Comparison of ENCODE assay signal across 9 mouse cellular contexts in genomic region chr16:32507407-32507806, GRCm38 (mm10). TPM values are rescaled to one million over a fixed set of nuclear protein-coding genes. Genes with fewer than 3 reads are reported as not detected.
DNase-seq lines count a peak whose midpoint lies in the region; ATAC-seq lines count a peak whose summit lies in the region.
"Had no signal": no experiment of that assay in that cellular context is flagged by ENCODE, and none has a peak within 500 bp of the region (broad histone marks: within the 10 kb centered on the region; RNA-seq: fewer than 3 reads in every experiment).

No protein-coding gene starts in this region.

- H3K9me3 ChIP-seq in heart, embryonic 10.5 days = no peaks in the 10 kb centered on the region
- H3K9me3 ChIP-seq in liver, embryonic 12.5 days (replicated peaks) = no peaks in the 10 kb centered on the region
- H3K9me3 ChIP-seq: limb, embryonic 15.5 days had no signal

- H3K4me2 ChIP-seq in liver, embryonic 12.5 days = peak overlapping the region; percentile 90
- H3K4me2 ChIP-seq: limb, embryonic 15.5 days had no signal

- peaks cover 20% of the 10 kb centered on the region; the same call in 1 of the 2 replicates for H3K27me3 ChIP-seq in heart, embryonic 10.5 days (ENCODE audit: insufficient read depth, poor library complexity, severe bottlenecking)
- H3K27me3 ChIP-seq in liver, embryonic 12.5 days (replicated peaks) = peaks cover 11% of the 10 kb centered on the region; the same call in 1 of the 2 replicates
- H3K27me3 ChIP-seq: limb, embryonic 15.5 days had no signal

- ATAC-seq in liver, embryonic 12.5 days = peak; percentile 1; the same call in 1 of the 2 replicates

- DNase-seq in layer of hippocampus, adult 11-12 months (ENCODE audit: low spot score) = peak; percentile 71
- no peak for DNase-seq in layer of hippocampus, adult 9-10 months (ENCODE audit: low spot score)
- peak; percentile 40 for DNase-seq in MN1 (ENCODE audit: low spot score)
- peak; percentile 60 to 64 for DNase-seq in cerebellum, postnatal 36 days
- DNase-seq in heart, embryonic 10.5 days (ENCODE audit: low spot score) = peak; percentile 94
- peak; percentile 58 for DNase-seq in retina, postnatal 1 day
- DNase-seq in urinary bladder, postnatal 10 days (ENCODE audit: low spot score) = no peak

- H3K27ac ChIP-seq in heart, embryonic 10.5 days = peak overlapping the region; percentile 87
- H3K27ac ChIP-seq in liver, embryonic 12.5 days = peak overlapping the region; percentile 100
- H3K27ac ChIP-seq: limb, embryonic 15.5 days had no signal

- WGBS in heart, embryonic 10.5 days = 15% methylated on average over 9 of the region's 9 CpGs
- WGBS in liver, embryonic 12.5 days (ENCODE audit: insufficient replicate concordance) = 11% methylated on average over 9 of the region's 9 CpGs

- peak overlapping the region; percentile 88 for H3K9ac ChIP-seq in liver, embryonic 12.5 days
- H3K9ac ChIP-seq: limb, embryonic 15.5 days had no signal

- H3K4me3 ChIP-seq in heart, embryonic 10.5 days = no peak overlapping the region
- H3K4me3 ChIP-seq in liver, embryonic 12.5 days = peak overlapping the region; percentile 53
- H3K4me3 ChIP-seq: limb, embryonic 15.5 days had no signal

- H3K36me3 ChIP-seq in heart, embryonic 10.5 days = no peaks in the 10 kb centered on the region
- H3K36me3 ChIP-seq in liver, embryonic 12.5 days = no peaks in the 10 kb centered on the region
- H3K36me3 ChIP-seq: limb, embryonic 15.5 days had no signal

- peaks cover 50% of the 10 kb centered on the region for H3K4me1 ChIP-seq in heart, embryonic 10.5 days
- H3K4me1 ChIP-seq in liver, embryonic 12.5 days = peaks cover 73% of the 10 kb centered on the region

RNA-seq across cellular contexts. Expression of gene Zdhhc19, which starts 11.3 kb away (rescaled TPM):
- not detected in 2 replicates for polyA plus RNA-seq in heart, embryonic 10.5 days (2016; fragmentation: Nextera tagmentation; extraction: Ambion mirVana)
- polyA plus RNA-seq in liver, embryonic 12.5 days (2016; fragmentation: Nextera tagmentation; extraction: Ambion mirVana) = not detected in 2 replicates
- polyA plus RNA-seq: limb, embryonic 15.5 days had no signal

RNA-seq across cellular contexts. Expression of gene Slc51a, which starts 19.7 kb away (rescaled TPM):
- polyA plus RNA-seq in heart, embryonic 10.5 days (2016; fragmentation: Nextera tagmentation; extraction: Ambion mirVana) = 4.2 and 5.1 TPM in 2 replicates
- polyA plus RNA-seq in liver, embryonic 12.5 days (2016; fragmentation: Nextera tagmentation; extraction: Ambion mirVana) = 0.57 and 0.66 TPM in 2 replicates

Comparison
In these comparisons a context has a peak if more than half of its experiments do, and no peak if none do; other contexts are left out.
1. DNase-seq: peak in layer of hippocampus, adult 11-12 months (single experiment), MN1 (single experiment), cerebellum, postnatal 36 days (2 of 2), heart, embryonic 10.5 days (single experiment) and retina, postnatal 1 day (single experiment); none in layer of hippocampus, adult 9-10 months (single experiment) and urinary bladder, postnatal 10 days (single experiment).